Mouse (Mus musculus): ENCODE data around the gene Usp40.

- TF ChIP-seq CTCF (IDR thresholded peaks at IDR 0.05) (no peak), EP300 (IDR thresholded peaks at IDR 0.05) (no peak)
Observed at GRCm38 (mm10) chr1:87947681-87948091, 60.7 kb downstream of the Usp40 start.

Measured in lung, postnatal 0 days (tissue).